22 mouse cellular contexts compared by ENCODE assay signal in genomic region chr12:57285303-57286059, GRCm38 (mm10). TPM values are rescaled to one million over a fixed set of nuclear protein-coding genes. Genes with fewer than 3 reads are reported as not detected.
A peak's percentile ranks its signal among the peaks of the same experiment; 100 is the strongest.
DNase-seq lines count a peak whose midpoint lies in the region; ATAC-seq and TF ChIP-seq lines count a peak whose summit lies in the region.
"Had no signal": no experiment of that assay in that cellular context is flagged by ENCODE, and none has a peak within 500 bp of the region (broad histone marks: within the 10 kb centered on the region; RNA-seq: fewer than 3 reads in every experiment).

No protein-coding gene starts in this region.

- TF ChIP-seq CTCF in liver, adult 2 months (IDR thresholded peaks at IDR 0.05; ENCODE audit: low read depth, low read length) = no peak

- no peaks in the 10 kb centered on the region for H3K9me3 ChIP-seq in liver, embryonic 11.5 days (ENCODE audit: control insufficient read depth, low read length)
- no peaks in the 10 kb centered on the region for H3K9me3 ChIP-seq in midbrain, embryonic 14.5 days (ENCODE audit: control insufficient read depth, low read length)
- H3K9me3 ChIP-seq in midbrain, embryonic 10.5 days (replicated peaks) = no peaks in the 10 kb centered on the region
- H3K9me3 ChIP-seq in stomach, embryonic 16.5 days (replicated peaks; ENCODE audit: control insufficient read depth, low read length) = no peaks in the 10 kb centered on the region
- no peaks in the 10 kb centered on the region for H3K9me3 ChIP-seq in kidney, embryonic 16.5 days (ENCODE audit: low read length)
- H3K9me3 ChIP-seq: embryonic facial prominence, embryonic 13.5 days; forebrain, embryonic 13.5 days; heart, embryonic 10.5 days; liver, embryonic 13.5 days; neural tube, embryonic 15.5 days had no signal

- H3K27ac ChIP-seq in liver, adult 2 months (replicated peaks; ENCODE audit: insufficient read depth, low read depth, low read length) = no peak overlapping the region
- no peak overlapping the region for H3K27ac ChIP-seq in liver, embryonic 11.5 days (ENCODE audit: low read depth, low read length)
- H3K27ac ChIP-seq in midbrain, embryonic 14.5 days (replicated peaks; ENCODE audit: low read depth, low read length) = no peak overlapping the region
- no peak overlapping the region for H3K27ac ChIP-seq in midbrain, embryonic 10.5 days (replicated peaks)
- H3K27ac ChIP-seq in stomach, embryonic 16.5 days (ENCODE audit: low read length) = peak overlapping the region; percentile 17; the same call in 1 of the 2 replicates
- H3K27ac ChIP-seq in kidney, embryonic 16.5 days (ENCODE audit: low read length) = no peak overlapping the region
- H3K27ac ChIP-seq: embryonic facial prominence, embryonic 13.5 days; forebrain, embryonic 13.5 days; gastrocnemius, adult 2 months; heart, embryonic 10.5 days; liver, embryonic 13.5 days; neural tube, embryonic 15.5 days had no signal

- no peak for TF ChIP-seq POLR2A in liver, adult 2 months (IDR thresholded peaks at IDR 0.05; ENCODE audit: extremely low read depth, insufficient read depth, low read length)

- H3K27me3 ChIP-seq in liver, adult 2 months (ENCODE audit: control insufficient read depth, insufficient read depth, low read length) = no peaks in the 10 kb centered on the region
- no peaks in the 10 kb centered on the region for H3K27me3 ChIP-seq in liver, embryonic 11.5 days (replicated peaks; ENCODE audit: control insufficient read depth, insufficient read depth, low read length)
- H3K27me3 ChIP-seq in midbrain, embryonic 14.5 days (ENCODE audit: control insufficient read depth, insufficient read depth, low read length) = no peaks in the 10 kb centered on the region
- H3K27me3 ChIP-seq in midbrain, embryonic 10.5 days (ENCODE audit: low read depth, poor library complexity, severe bottlenecking) = 0 out of 2 replicates have a peak, but pooled peaks cover 5% of the 10 kb centered on the region
- H3K27me3 ChIP-seq in stomach, embryonic 16.5 days (ENCODE audit: control insufficient read depth, insufficient read depth, low read length) = no peaks in the 10 kb centered on the region
- no peaks in the 10 kb centered on the region for H3K27me3 ChIP-seq in kidney, embryonic 16.5 days (ENCODE audit: insufficient read depth, low read length)
- H3K27me3 ChIP-seq: embryonic facial prominence, embryonic 13.5 days; forebrain, embryonic 13.5 days; liver, embryonic 13.5 days; neural tube, embryonic 15.5 days had no signal

- no peaks in the 10 kb centered on the region for H3K36me3 ChIP-seq in liver, adult 2 months (ENCODE audit: control insufficient read depth, insufficient read depth, low read length)
- no peaks in the 10 kb centered on the region for H3K36me3 ChIP-seq in liver, embryonic 11.5 days (ENCODE audit: control insufficient read depth, insufficient read depth, low read length)
- H3K36me3 ChIP-seq in midbrain, embryonic 14.5 days (ENCODE audit: control insufficient read depth, insufficient read depth, low read length) = no peaks in the 10 kb centered on the region
- no peaks in the 10 kb centered on the region for H3K36me3 ChIP-seq in midbrain, embryonic 10.5 days
- no peaks in the 10 kb centered on the region for H3K36me3 ChIP-seq in stomach, embryonic 16.5 days (ENCODE audit: control insufficient read depth, insufficient read depth, low read length)
- no peaks in the 10 kb centered on the region for H3K36me3 ChIP-seq in kidney, embryonic 16.5 days (ENCODE audit: insufficient read depth, low read length)
- H3K36me3 ChIP-seq: embryonic facial prominence, embryonic 13.5 days; heart, embryonic 10.5 days; liver, embryonic 13.5 days; neural tube, embryonic 15.5 days had no signal

- H3K4me2 ChIP-seq in liver, embryonic 11.5 days = no peak overlapping the region
- no peak overlapping the region for H3K4me2 ChIP-seq in midbrain, embryonic 14.5 days (ENCODE audit: low read length)
- H3K4me2 ChIP-seq in stomach, embryonic 16.5 days (ENCODE audit: low read depth, low read length) = no peak overlapping the region
- H3K4me2 ChIP-seq in kidney, embryonic 16.5 days (replicated peaks; ENCODE audit: low read depth, low read length) = no peak overlapping the region
- H3K4me2 ChIP-seq: embryonic facial prominence, embryonic 13.5 days; forebrain, embryonic 13.5 days; liver, embryonic 13.5 days; neural tube, embryonic 15.5 days had no signal

- no peak overlapping the region for H3K9ac ChIP-seq in liver, adult 2 months (ENCODE audit: low read depth, low read length)
- no peak overlapping the region for H3K9ac ChIP-seq in liver, embryonic 11.5 days (ENCODE audit: low read depth, low read length)
- no peak overlapping the region for H3K9ac ChIP-seq in midbrain, embryonic 14.5 days (replicated peaks; ENCODE audit: low read length)
- H3K9ac ChIP-seq in stomach, embryonic 16.5 days (ENCODE audit: low read length) = no peak overlapping the region
- no peak overlapping the region for H3K9ac ChIP-seq in kidney, embryonic 16.5 days (replicated peaks; ENCODE audit: low read length)
- H3K9ac ChIP-seq: embryonic facial prominence, embryonic 13.5 days; forebrain, embryonic 13.5 days; liver, embryonic 13.5 days; neural tube, embryonic 15.5 days had no signal

- WGBS in liver, adult 2 months = 64% methylated on average over 5 of the region's 5 CpGs
- 79% methylated on average over 5 of the region's 5 CpGs for WGBS in liver, embryonic 11.5 days
- WGBS in midbrain, embryonic 14.5 days = 86% methylated on average over 5 of the region's 5 CpGs
- WGBS in midbrain, embryonic 10.5 days = 87% methylated on average over 5 of the region's 5 CpGs
- WGBS in stomach, embryonic 16.5 days = 61% methylated on average over 5 of the region's 5 CpGs
- WGBS in kidney, embryonic 16.5 days = 82% methylated on average over 5 of the region's 5 CpGs

- no peaks in the 10 kb centered on the region; the same call in 1 of the 2 replicates for H3K4me1 ChIP-seq in liver, adult 2 months (ENCODE audit: control insufficient read depth, insufficient read depth, low read length)
- no peaks in the 10 kb centered on the region for H3K4me1 ChIP-seq in liver, embryonic 11.5 days (replicated peaks; ENCODE audit: control insufficient read depth, insufficient read depth, low read length)
- H3K4me1 ChIP-seq in midbrain, embryonic 14.5 days (ENCODE audit: control insufficient read depth, insufficient read depth, low read length) = no peaks in the 10 kb centered on the region
- peaks cover 2% of the 10 kb centered on the region; the same call in 1 of the 2 replicates for H3K4me1 ChIP-seq in midbrain, embryonic 10.5 days
- no peaks in the 10 kb centered on the region for H3K4me1 ChIP-seq in stomach, embryonic 16.5 days (ENCODE audit: control insufficient read depth, insufficient read depth, low read length)
- H3K4me1 ChIP-seq in kidney, embryonic 16.5 days (ENCODE audit: insufficient read depth, low read length) = no peaks in the 10 kb centered on the region
- H3K4me1 ChIP-seq: embryonic facial prominence, embryonic 13.5 days; forebrain, embryonic 13.5 days; heart, embryonic 10.5 days; liver, embryonic 13.5 days; neural tube, embryonic 15.5 days had no signal

- H3K4me3 ChIP-seq in liver, adult 2 months (ENCODE audit: insufficient read depth, low read depth, low read length) = no peak overlapping the region
- H3K4me3 ChIP-seq in liver, embryonic 11.5 days (ENCODE audit: low read depth, low read length) = no peak overlapping the region
- H3K4me3 ChIP-seq in midbrain, embryonic 14.5 days (replicated peaks; ENCODE audit: low read depth, low read length) = no peak overlapping the region
- H3K4me3 ChIP-seq in midbrain, embryonic 10.5 days = no peak overlapping the region
- H3K4me3 ChIP-seq in stomach, embryonic 16.5 days (replicated peaks; ENCODE audit: low read length) = no peak overlapping the region
- no peak overlapping the region for H3K4me3 ChIP-seq in kidney, embryonic 16.5 days (ENCODE audit: low read length)
- H3K4me3 ChIP-seq: embryonic facial prominence, embryonic 13.5 days; forebrain, embryonic 13.5 days; gastrocnemius, adult 2 months; heart, embryonic 10.5 days; liver, embryonic 13.5 days; neural tube, embryonic 15.5 days had no signal

- H3K79me2 ChIP-seq in liver, adult 2 months (ENCODE audit: control insufficient read depth, insufficient read depth, low read length) = no peaks in the 10 kb centered on the region

- ATAC-seq in liver, embryonic 11.5 days (replicated peaks; ENCODE audit: low FRiP score) = no peak
- no peak for ATAC-seq in midbrain, embryonic 14.5 days (ENCODE audit: low FRiP score, low TSS enrichment)
- peak; percentile 81; the same call in 1 of the 2 replicates for ATAC-seq in stomach, embryonic 16.5 days (ENCODE audit: insufficient read depth, low FRiP score)
- ATAC-seq in kidney, embryonic 16.5 days (ENCODE audit: low FRiP score, low TSS enrichment) = no peak
- ATAC-seq: forebrain, embryonic 13.5 days; hindbrain, embryonic 16.5 days had no signal

- DNase-seq in liver, adult 2 months (ENCODE audit: extremely low read depth, low read depth, low spot score) = peak; percentile 27
- DNase-seq in liver, embryonic 11.5 days (ENCODE audit: low spot score) = no peak
- DNase-seq in midbrain, embryonic 14.5 days = peak; percentile 9
- DNase-seq in midbrain, embryonic 10.5 days (ENCODE audit: low spot score) = no peak
- DNase-seq in adipocyte (ENCODE audit: low spot score) = peak; percentile 3
- DNase-seq in adrenal gland, adult 8-10 months = no peak
- DNase-seq: cerebellum, adult 18-20 months; cerebellum, postnatal 25 days; gastrocnemius, adult 2 months; kidney, adult 18-20 months; kidney, postnatal 14 days; liver, embryonic 13.5 days; lung, postnatal 36 days; right cerebral cortex, adult 18-20 months; right cerebral cortex, postnatal 4 days had no signal

RNA-seq across cellular contexts. Expression of gene Mipol1, which starts 55.3 kb away (rescaled TPM):
- total RNA-seq in liver, adult 2 months (2014; rRNA removed) = 4.8 and 6.7 TPM in 2 replicates
- polyA plus RNA-seq in liver, adult 2 months (2012; rRNA removed) = 0.77 and 0.97 TPM in 2 replicates
- 8.5 and 11.0 TPM in 2 replicates for polyA plus RNA-seq in liver, embryonic 11.5 days (2014; fragmentation: Nextera tagmentation; extraction: Ambion mirVana)
- 3.5 and 5.0 TPM in 2 replicates for polyA plus RNA-seq in midbrain, embryonic 14.5 days (2014; fragmentation: Nextera tagmentation; extraction: Ambion mirVana)
- polyA plus RNA-seq in midbrain, embryonic 10.5 days (2016; fragmentation: Nextera tagmentation; extraction: Ambion mirVana) = 7.8 and 8.9 TPM in 2 replicates
- polyA plus RNA-seq in stomach, embryonic 16.5 days (2015; fragmentation: Nextera tagmentation; extraction: Ambion mirVana) = 10.1 and 11.1 TPM in 2 replicates
- 10 to 100 TPM; 10.3 to 16.0 (median 13.5) TPM for total RNA-seq in adrenal gland, adult 8-10 months (2022)
- polyA plus RNA-seq in kidney, embryonic 16.5 days (2015; fragmentation: Nextera tagmentation; extraction: Ambion mirVana) = 13.0 and 14.0 TPM in 2 replicates

RNA-seq across cellular contexts. Expression of gene Prps1l3, which starts 55.3 kb away (rescaled TPM):
- total RNA-seq in liver, adult 2 months (2014; rRNA removed) = 40.1 and 41.1 TPM in 2 replicates
- 13.2 and 17.5 TPM in 2 replicates for polyA plus RNA-seq in liver, adult 2 months (2012; rRNA removed)
- polyA plus RNA-seq in liver, embryonic 11.5 days (2014; fragmentation: Nextera tagmentation; extraction: Ambion mirVana) = 86.0 and 102 TPM in 2 replicates
- polyA plus RNA-seq in midbrain, embryonic 14.5 days (2014; fragmentation: Nextera tagmentation; extraction: Ambion mirVana) = 28.6 and 38.5 TPM in 2 replicates
- polyA plus RNA-seq in midbrain, embryonic 10.5 days (2016; fragmentation: Nextera tagmentation; extraction: Ambion mirVana) = 74.9 and 83.9 TPM in 2 replicates
- 58.1 and 68.0 TPM in 2 replicates for polyA plus RNA-seq in stomach, embryonic 16.5 days (2015; fragmentation: Nextera tagmentation; extraction: Ambion mirVana)
- 10 to 100 TPM; 34.9 to 43.1 (median 37.5) TPM for total RNA-seq in adrenal gland, adult 8-10 months (2022)
- polyA plus RNA-seq in kidney, embryonic 16.5 days (2015; fragmentation: Nextera tagmentation; extraction: Ambion mirVana) = 81.7 and 86.3 TPM in 2 replicates

Comparison
In these comparisons a context has a peak if more than half of its experiments do, and no peak if none do; other contexts are left out.
1. DNase-seq: peak in liver, adult 2 months (single experiment), midbrain, embryonic 14.5 days (single experiment) and adipocyte (single experiment); none in liver, embryonic 11.5 days (single experiment), midbrain, embryonic 10.5 days (single experiment) and adrenal gland, adult 8-10 months (single experiment).